Comparison of ENCODE assay signal across 9 mouse cellular contexts in genomic region chr17:48774172-48774890, GRCm38 (mm10).
DNase-seq lines count a peak whose midpoint lies in the region; ATAC-seq and TF ChIP-seq lines count a peak whose summit lies in the region.
"Had no signal": no experiment of that assay in that cellular context is flagged by ENCODE, and none has a peak within 500 bp of the region (broad histone marks: within the 10 kb centered on the region; RNA-seq: fewer than 3 reads in every experiment).

No protein-coding gene starts in this region.

- H3K36me3 ChIP-seq in forebrain, embryonic 14.5 days (ENCODE audit: control insufficient read depth, insufficient read depth, low read length), result no peaks in the 10 kb centered on the region
- no peaks in the 10 kb centered on the region for H3K36me3 ChIP-seq in hindbrain, postnatal 0 days (ENCODE audit: insufficient read depth, low read length)
- no peaks in the 10 kb centered on the region for H3K36me3 ChIP-seq in intestine, embryonic 15.5 days
- H3K36me3 ChIP-seq in intestine, embryonic 16.5 days (ENCODE audit: control insufficient read depth, insufficient read depth, low read length), result no peaks in the 10 kb centered on the region

- H3K27ac ChIP-seq in forebrain, embryonic 14.5 days (ENCODE audit: low read depth, low read length), result no peak overlapping the region; the same call in 1 of the 2 replicates
- no peak overlapping the region for H3K27ac ChIP-seq in hindbrain, postnatal 0 days
- H3K27ac ChIP-seq in intestine, embryonic 15.5 days, result no peak overlapping the region
- no peak overlapping the region for H3K27ac ChIP-seq in intestine, embryonic 16.5 days (ENCODE audit: low read length)
- H3K27ac ChIP-seq: liver, embryonic 14.5 days had no signal

- no peak for TF ChIP-seq CTCF in hindbrain, postnatal 0 days (IDR thresholded peaks at IDR 0.05; ENCODE audit: low read depth)

- H3K9ac ChIP-seq in forebrain, embryonic 14.5 days (ENCODE audit: low read length), result no peak overlapping the region
- H3K9ac ChIP-seq in hindbrain, postnatal 0 days (replicated peaks; ENCODE audit: low read length), result no peak overlapping the region
- H3K9ac ChIP-seq in intestine, embryonic 15.5 days, result no peak overlapping the region
- no peak overlapping the region for H3K9ac ChIP-seq in intestine, embryonic 16.5 days (ENCODE audit: low read depth, low read length)
- H3K9ac ChIP-seq: liver, embryonic 14.5 days had no signal

- H3K4me2 ChIP-seq in forebrain, embryonic 14.5 days (ENCODE audit: low read length), result no peak overlapping the region
- no peak overlapping the region for H3K4me2 ChIP-seq in hindbrain, postnatal 0 days (ENCODE audit: low read depth, low read length)
- H3K4me2 ChIP-seq in intestine, embryonic 15.5 days (replicated peaks), result no peak overlapping the region
- H3K4me2 ChIP-seq in intestine, embryonic 16.5 days (ENCODE audit: low read depth, low read length), result no peak overlapping the region

- no peak overlapping the region for H3K4me3 ChIP-seq in forebrain, embryonic 14.5 days (ENCODE audit: low read depth, low read length)
- no peak overlapping the region for H3K4me3 ChIP-seq in hindbrain, postnatal 0 days (ENCODE audit: low read length)
- H3K4me3 ChIP-seq in intestine, embryonic 15.5 days (replicated peaks), result no peak overlapping the region
- no peak overlapping the region for H3K4me3 ChIP-seq in intestine, embryonic 16.5 days (ENCODE audit: low read length)

- ATAC-seq in forebrain, embryonic 14.5 days, result peak; percentile 17; the same call in 1 of the 2 replicates
- ATAC-seq in hindbrain, postnatal 0 days, result peak; percentile 42
- no peak for ATAC-seq in intestine, embryonic 15.5 days
- no peak for ATAC-seq in intestine, embryonic 16.5 days

- peaks cover 34% of the 10 kb centered on the region for H3K4me1 ChIP-seq in forebrain, embryonic 14.5 days (ENCODE audit: control insufficient read depth, insufficient read depth, low read length)
- H3K4me1 ChIP-seq in hindbrain, postnatal 0 days (ENCODE audit: insufficient read depth, low read length), result peaks cover 14% of the 10 kb centered on the region; the same call in 1 of the 2 replicates
- H3K4me1 ChIP-seq in intestine, embryonic 15.5 days (replicated peaks), result no peaks in the 10 kb centered on the region
- no peaks in the 10 kb centered on the region for H3K4me1 ChIP-seq in intestine, embryonic 16.5 days (ENCODE audit: control insufficient read depth, insufficient read depth, low read length)

- 0 out of 2 replicates have a peak, but pooled peaks cover 3% of the 10 kb centered on the region for H3K9me3 ChIP-seq in forebrain, embryonic 14.5 days (replicated peaks; ENCODE audit: control insufficient read depth, low read length)
- no peaks in the 10 kb centered on the region for H3K9me3 ChIP-seq in hindbrain, postnatal 0 days (ENCODE audit: low read length)
- H3K9me3 ChIP-seq in intestine, embryonic 15.5 days, result no peaks in the 10 kb centered on the region
- H3K9me3 ChIP-seq in intestine, embryonic 16.5 days (ENCODE audit: control insufficient read depth, low read length), result no peaks in the 10 kb centered on the region

- DNase-seq in adrenal gland, postnatal 10 days, result peak; percentile 21
- DNase-seq in adrenal gland, adult 8-10 months, result no peak
- DNase-seq in forebrain, embryonic 14.5 days (ENCODE audit: low spot score), result peak; percentile 56
- DNase-seq in hindbrain, postnatal 0 days (ENCODE audit: low spot score), result peak; percentile 80
- DNase-seq in lung, postnatal 4 days, result peak; percentile 25 to 53
- no peak for DNase-seq in right cerebral cortex, postnatal 36 days (ENCODE audit: low spot score in 2 of 2)

- no peaks in the 10 kb centered on the region for H3K27me3 ChIP-seq in forebrain, embryonic 14.5 days (replicated peaks; ENCODE audit: control insufficient read depth, insufficient read depth, low read length)
- H3K27me3 ChIP-seq in hindbrain, postnatal 0 days (ENCODE audit: insufficient read depth, low read length), result no peaks in the 10 kb centered on the region
- no peaks in the 10 kb centered on the region for H3K27me3 ChIP-seq in intestine, embryonic 15.5 days (replicated peaks)
- H3K27me3 ChIP-seq in intestine, embryonic 16.5 days (replicated peaks; ENCODE audit: control insufficient read depth, insufficient read depth, low read length), result no peaks in the 10 kb centered on the region

- 20% methylated on average over 15 of the region's 15 CpGs for WGBS in forebrain, embryonic 14.5 days
- 20% methylated on average over 15 of the region's 15 CpGs for WGBS in hindbrain, postnatal 0 days
- 37% methylated on average over 15 of the region's 15 CpGs for WGBS in intestine, embryonic 15.5 days
- WGBS in intestine, embryonic 16.5 days, result 37% methylated on average over 15 of the region's 15 CpGs

Comparison
In these comparisons a context has a peak if more than half of its experiments do, and no peak if none do; other contexts are left out.
1. DNase-seq: peak in adrenal gland, postnatal 10 days (single experiment), forebrain, embryonic 14.5 days (single experiment), hindbrain, postnatal 0 days (single experiment) and lung, postnatal 4 days (2 of 2); none in adrenal gland, adult 8-10 months (single experiment) and right cerebral cortex, postnatal 36 days (0 of 2).
2. ATAC-seq: peak in forebrain, embryonic 14.5 days (single experiment) and hindbrain, postnatal 0 days (single experiment); none in intestine, embryonic 15.5 days (single experiment) and intestine, embryonic 16.5 days (single experiment).